Mouse (Mus musculus): ENCODE data around the gene Gpkow. TPM values are rescaled to one million over a fixed set of nuclear protein-coding genes. Genes with fewer than 3 reads are reported as not detected.
"Not testable (repeated sequence)": the region's sequence is repeated elsewhere in the genome, so short reads cannot be mapped to it uniquely, and the experiment has no call there.

Gpkow gene
- total and polyA plus RNA-seq, 3 experiments = 9.3 to 32.2 (median 14.6) TPM

- in situ Hi-C loops (cut with MboI; ENCODE audit: low pct_ligation_motif_present, low pct_unique_long_range_greater_than_20kb, low sequenced_read_pairs); H3K27me3 ChIP-seq (replicated peaks); H3K36me3 ChIP-seq (replicated peaks in 1 of 2; ENCODE audit: control insufficient read depth in 1 of 2, insufficient read depth in 1 of 2, low read length in 1 of 2); dilution Hi-C loops (cut with MboI; ENCODE audit: extremely low pct_ligation_motif_present, extremely low pct_unique_long_range_greater_than_20kb, low sequenced_read_pairs); H3K79me2 ChIP-seq (replicated peaks; ENCODE audit: control insufficient read depth, extremely low read depth, insufficient read depth, poor library complexity, severe bottlenecking); H3K27ac ChIP-seq (ENCODE audit: insufficient read depth, low read depth); DNase-seq (ENCODE audit: extremely low read depth); H3K9me3 ChIP-seq (replicated peaks; ENCODE audit: low read length); H3K4me1 ChIP-seq (ENCODE audit: control insufficient read depth in 1 of 2, insufficient read depth in 2 of 2): not testable (repeated sequence)
- Histone ChIP-seq H3K9ac (ENCODE audit: insufficient read depth, low read depth) (peak overlapping the region; percentile 76; the same call in 1 of the 2 replicates), H3K4me3 (replicated peaks in 1 of 3; ENCODE audit: low read depth in 2 of 3, low read length in 2 of 3, poor library complexity in 1 of 3) (peak overlapping the region; percentile 47 to 57 (median 53)), H3K4me2 (ENCODE audit: insufficient read depth, low read depth, poor library complexity, severe bottlenecking) (peak overlapping the region; percentile 44; the same call in 1 of the 2 replicates)
Measured at GRCm38 (mm10) chrX:7713764-7714134, 16.8 kb downstream of the Gpkow start.

- peak within 1 kb of the TSS; percentile 76 for H3K9ac ChIP-seq (ENCODE audit: insufficient read depth, low read depth)
- H3K79me2 ChIP-seq (replicated peaks; ENCODE audit: control insufficient read depth, extremely low read depth, insufficient read depth, poor library complexity, severe bottlenecking); H3K4me1 ChIP-seq (ENCODE audit: control insufficient read depth in 1 of 2, insufficient read depth in 2 of 2); in situ Hi-C loops (cut with MboI; ENCODE audit: low pct_ligation_motif_present, low pct_unique_long_range_greater_than_20kb, low sequenced_read_pairs); dilution Hi-C loops (cut with MboI; ENCODE audit: extremely low pct_ligation_motif_present, extremely low pct_unique_long_range_greater_than_20kb, low sequenced_read_pairs); H3K36me3 ChIP-seq (replicated peaks in 1 of 2; ENCODE audit: control insufficient read depth in 1 of 2, insufficient read depth in 1 of 2, low read length in 1 of 2); H3K9me3 ChIP-seq (replicated peaks; ENCODE audit: low read length); H3K27me3 ChIP-seq (replicated peaks): not testable (repeated sequence)
- peak; percentile 96 for DNase-seq (ENCODE audit: extremely low read depth)
- peak within 1 kb of the TSS; percentile 46 for H3K4me2 ChIP-seq (ENCODE audit: insufficient read depth, low read depth, poor library complexity, severe bottlenecking)
- TF ChIP-seq POLR2A (IDR thresholded peaks at IDR 0.05; ENCODE audit: low read depth, low read length) = peak; percentile 67
- peak; percentile 72; the same call in 1 of the 2 replicates for TF ChIP-seq CHD1 (IDR thresholded peaks at IDR 0.05; ENCODE audit: low read depth, low read length)
- TF ChIP-seq ELF1 (IDR thresholded peaks at IDR 0.05; ENCODE audit: low read depth, low read length) = peak; percentile 50
- peak; percentile 94 for TF ChIP-seq NRF1 (IDR thresholded peaks at IDR 0.05; ENCODE audit: low read depth, low read length)
- TF ChIP-seq TBP (conservative IDR thresholded peaks at IDR 0.05; ENCODE audit: low read depth, low read length) = 0 out of 2 replicates have a peak, but pooled peaks have one; percentile 20
- 0 out of 2 replicates have a peak, but pooled peaks have one; percentile 26 for TF ChIP-seq MYC (IDR thresholded peaks at IDR 0.05; ENCODE audit: low read depth, low read length)
- H3K27ac ChIP-seq (ENCODE audit: insufficient read depth, low read depth) = peak within 1 kb of the TSS; percentile 60
- peak within 1 kb of the TSS; percentile 47 to 57 (median 57) for H3K4me3 ChIP-seq (replicated peaks in 1 of 3; ENCODE audit: low read depth in 2 of 3, low read length in 2 of 3, poor library complexity in 1 of 3)
Measured at GRCm38 (mm10) chrX:7714135-7714899, 17.4 kb downstream of the Gpkow start, which contains the start of gene Wdr45. Gene Wdr45 (plus strand): TSS chrX:7714333.

- H3K9ac ChIP-seq (ENCODE audit: insufficient read depth, low read depth); H3K36me3 ChIP-seq (replicated peaks in 1 of 2; ENCODE audit: control insufficient read depth in 1 of 2, insufficient read depth in 1 of 2, low read length in 1 of 2); DNase-seq (ENCODE audit: extremely low read depth); H3K4me2 ChIP-seq (ENCODE audit: insufficient read depth, low read depth, poor library complexity, severe bottlenecking); in situ Hi-C loops (cut with MboI; ENCODE audit: low pct_ligation_motif_present, low pct_unique_long_range_greater_than_20kb, low sequenced_read_pairs); H3K4me3 ChIP-seq (replicated peaks in 1 of 3; ENCODE audit: low read depth in 2 of 3, low read length in 2 of 3, poor library complexity in 1 of 3); H3K4me1 ChIP-seq (ENCODE audit: control insufficient read depth in 1 of 2, insufficient read depth in 2 of 2); H3K27me3 ChIP-seq (replicated peaks); dilution Hi-C loops (cut with MboI; ENCODE audit: extremely low pct_ligation_motif_present, extremely low pct_unique_long_range_greater_than_20kb, low sequenced_read_pairs); H3K9me3 ChIP-seq (replicated peaks; ENCODE audit: low read length); H3K27ac ChIP-seq (ENCODE audit: insufficient read depth, low read depth); H3K79me2 ChIP-seq (replicated peaks; ENCODE audit: control insufficient read depth, extremely low read depth, insufficient read depth, poor library complexity, severe bottlenecking): not testable (repeated sequence)
Measured at GRCm38 (mm10) chrX:7716058-7716457, 19.1 kb downstream of the Gpkow start.

Measured in CH12.LX (cell line).